26 mouse cellular contexts compared by ENCODE assay signal in the genomic region with DNA sequence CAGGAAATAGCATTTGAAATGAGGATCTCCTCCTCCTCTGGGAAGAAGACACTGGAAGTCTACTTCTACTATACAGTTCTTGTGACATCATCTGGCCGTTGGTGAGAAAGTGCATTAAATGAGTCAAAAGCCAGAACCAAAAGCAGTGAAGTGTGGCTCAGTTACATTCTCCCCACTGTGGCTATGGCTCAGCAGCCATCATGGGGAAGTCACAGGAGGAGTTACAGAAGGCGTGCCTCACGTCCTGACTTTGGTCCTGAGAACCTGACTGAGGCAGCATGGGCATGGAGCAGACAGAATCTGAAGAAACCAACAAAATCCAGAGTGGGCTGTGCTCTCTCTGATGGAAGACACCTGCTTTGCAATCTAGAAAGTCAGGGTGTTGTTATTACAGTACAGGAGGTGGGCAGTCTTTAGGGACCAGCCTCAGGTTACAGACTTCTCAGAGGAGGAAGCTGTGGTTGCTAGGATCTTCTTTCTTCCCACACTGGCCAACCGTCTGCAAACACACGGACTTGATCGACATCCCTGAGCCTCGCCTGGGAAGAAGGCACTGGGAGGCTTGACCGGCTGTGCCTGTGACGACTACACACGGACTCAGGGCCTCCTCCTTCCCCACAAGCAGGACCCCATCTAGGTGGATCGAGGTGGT. TPM values are rescaled to one million over a fixed set of nuclear protein-coding genes. Genes with fewer than 3 reads are reported as not detected.
DNase-seq lines count a peak whose midpoint lies in the region; ATAC-seq lines count a peak whose summit lies in the region.
"Had no signal": no experiment of that assay in that cellular context is flagged by ENCODE, and none has a peak within 500 bp of the region (broad histone marks: within the 10 kb centered on the region; RNA-seq: fewer than 3 reads in every experiment).

No protein-coding gene starts in this region.

- ATAC-seq in frontal cortex, adult (ENCODE audit: low TSS enrichment): 0 out of 2 replicates have a peak, but pooled peaks have one; percentile 13
- peak; percentile 92 for ATAC-seq in kidney, embryonic 14.5 days (ENCODE audit: low FRiP score, low TSS enrichment)
- 0 out of 2 replicates have a peak, but pooled peaks have one; percentile 23 for ATAC-seq in megakaryocyte, adult 5-6 weeks (ENCODE audit: poor library complexity, severe bottlenecking)
- ATAC-seq: forebrain, embryonic 13.5 days; midbrain, embryonic 16.5 days had no signal

- H3K36me3 ChIP-seq in kidney, embryonic 14.5 days (ENCODE audit: control insufficient read depth, insufficient read depth, low read length): peaks cover 92% of the 10 kb centered on the region

- no peaks in the 10 kb centered on the region for H3K4me1 ChIP-seq in kidney, embryonic 14.5 days (ENCODE audit: control insufficient read depth, insufficient read depth, low read length)
- H3K4me1 ChIP-seq: forebrain, embryonic 13.5 days; hindbrain, embryonic 13.5 days; limb, embryonic 10.5 days; limb, embryonic 15.5 days; neural tube, embryonic 12.5 days had no signal

- H3K4me2 ChIP-seq in kidney, embryonic 14.5 days (replicated peaks; ENCODE audit: low read depth, low read length): no peak overlapping the region
- H3K4me2 ChIP-seq: forebrain, embryonic 13.5 days; heart, embryonic 11.5 days; hindbrain, embryonic 13.5 days; limb, embryonic 15.5 days; midbrain, embryonic 11.5 days; neural tube, embryonic 12.5 days had no signal

- no peaks in the 10 kb centered on the region for H3K27me3 ChIP-seq in kidney, embryonic 14.5 days (ENCODE audit: control insufficient read depth, insufficient read depth, low read length)
- H3K27me3 ChIP-seq: forebrain, embryonic 13.5 days; hindbrain, embryonic 13.5 days; limb, embryonic 15.5 days; neural tube, embryonic 12.5 days had no signal

- no peak for DNase-seq in frontal cortex, postnatal 25 days (ENCODE audit: low spot score in 2 of 2)
- DNase-seq in kidney, adult 18-20 months: no peak
- DNase-seq in 416B (ENCODE audit: low read depth): peak; percentile 25
- no peak for DNase-seq in adrenal gland, postnatal 14 days
- DNase-seq: adrenal gland, adult 2 months; cerebellum, adult 2 months; cerebellum, postnatal 14 days; heart, postnatal 4 days; kidney, adult 11 months; layer of hippocampus, postnatal 36 days; lung, adult 2 months; lung, postnatal 14 days; right cerebral cortex, postnatal 4 days; thymus, postnatal 4 days had no signal

- no peak overlapping the region for H3K27ac ChIP-seq in kidney, embryonic 14.5 days (ENCODE audit: low read depth, low read length)
- H3K27ac ChIP-seq: forebrain, embryonic 13.5 days; hindbrain, embryonic 13.5 days; limb, embryonic 10.5 days; limb, embryonic 15.5 days; liver, embryonic 14.5 days; neural tube, embryonic 12.5 days had no signal

- no peaks in the 10 kb centered on the region for H3K9me3 ChIP-seq in kidney, embryonic 14.5 days (ENCODE audit: control insufficient read depth, low read length)
- H3K9me3 ChIP-seq: forebrain, embryonic 13.5 days; hindbrain, embryonic 13.5 days; limb, embryonic 10.5 days; limb, embryonic 15.5 days; neural tube, embryonic 12.5 days had no signal

- H3K4me3 ChIP-seq in kidney, embryonic 14.5 days (ENCODE audit: low read length): no peak overlapping the region
- H3K4me3 ChIP-seq: forebrain, embryonic 13.5 days; hindbrain, embryonic 13.5 days; limb, embryonic 10.5 days; limb, embryonic 15.5 days; neural tube, embryonic 12.5 days had no signal

- 46% methylated on average over 11 of the region's 11 CpGs for WGBS in kidney, embryonic 14.5 days

- H3K9ac ChIP-seq in kidney, embryonic 14.5 days (ENCODE audit: low read depth, low read length): no peak overlapping the region
- H3K9ac ChIP-seq: forebrain, embryonic 13.5 days; hindbrain, embryonic 13.5 days; limb, embryonic 15.5 days; liver, embryonic 14.5 days; neural tube, embryonic 12.5 days had no signal

RNA-seq across cellular contexts. Expression of a gene that starts 57.0 kb away (rescaled TPM):
- polyA plus RNA-seq in kidney, embryonic 14.5 days (2014; fragmentation: Nextera tagmentation; extraction: Ambion mirVana): 60.5 and 86.4 TPM in 2 replicates
- 46.6 and 47.3 TPM in 2 replicates for total RNA-seq in megakaryocyte, adult 5-6 weeks (2015)
- total RNA-seq in megakaryocyte, adult 5-6 weeks (2017): 47.5 and 51.9 TPM in 2 replicates
- total RNA-seq in adrenal gland, postnatal 14 days (2021): 39.6 and 45.3 TPM in 2 replicates

RNA-seq across cellular contexts. Expression of a gene that starts 57.1 kb away (rescaled TPM):
- 14.7 and 24.8 TPM in 2 replicates for polyA plus RNA-seq in kidney, embryonic 14.5 days (2014; fragmentation: Nextera tagmentation; extraction: Ambion mirVana)
- 9.9 and 12.0 TPM in 2 replicates for total RNA-seq in megakaryocyte, adult 5-6 weeks (2015)
- 14.7 and 14.9 TPM in 2 replicates for total RNA-seq in megakaryocyte, adult 5-6 weeks (2017)
- 15.4 and 18.2 TPM in 2 replicates for total RNA-seq in adrenal gland, postnatal 14 days (2021)

Comparison
In these comparisons a context has a peak if more than half of its experiments do, and no peak if none do; other contexts are left out.
1. ATAC-seq: peak in every context shown above with its lines; median percentile 92 in kidney, embryonic 14.5 days; 23 in megakaryocyte, adult 5-6 weeks; 13 in frontal cortex, adult.